Mouse (Mus musculus): Measurements from ENCODE around the gene Capsl.

GRCm38 (mm10) chr15:9435534-9436180, at the start of gene Capsl:
- TF ChIP-seq CTCF (IDR thresholded peaks at IDR 0.05; ENCODE audit: low read depth) = no peak
- no peak for TF ChIP-seq EP300 (IDR thresholded peaks at IDR 0.05; ENCODE audit: low read depth)
